Mouse (Mus musculus): Measurements from ENCODE around the gene Ank3. TPM values are rescaled to one million over a fixed set of nuclear protein-coding genes. Genes with fewer than 3 reads are reported as not detected.
A peak's percentile ranks its signal among the peaks of the same experiment; 100 is the strongest.
"Not testable (repeated sequence)": the region's sequence is repeated elsewhere in the genome, so short reads cannot be mapped to it uniquely, and the experiment has no call there.

Ank3 gene
- polyA plus RNA-seq, 1 experiment from 2014 or later = 10.0 TPM

- Histone ChIP-seq H3K36me3 (no peaks in the 10 kb centered on the region), H3K4me2 (no peak overlapping the region), H3K4me1 (peaks cover 18% of the 10 kb centered on the region), H3K9ac (no peak overlapping the region), H3K4me3 (no peak overlapping the region), H3K9me3 (replicated peaks) (no peaks in the 10 kb centered on the region), H3K27ac (no peak overlapping the region), H3K27me3 (replicated peaks) (no peaks in the 10 kb centered on the region)
- ATAC-seq = no peak
- 69% methylated on average over 11 of the region's 11 CpGs for WGBS (ENCODE audit: insufficient replicate concordance)
These were observed 491.9 kb downstream of the Ank3 start for GRCm38 (mm10) chr10:69890389-69890985.

GRCm38 (mm10) chr10:69892162-69892561 lies 493.6 kb downstream of the Ank3 start:
- H3K36me3 ChIP-seq = no peaks in the 10 kb centered on the region
- H3K9ac ChIP-seq = no peak overlapping the region
- no peak overlapping the region for H3K27ac ChIP-seq
- H3K9me3 ChIP-seq (replicated peaks) = no peaks in the 10 kb centered on the region
- peaks cover 18% of the 10 kb centered on the region for H3K4me1 ChIP-seq
- H3K27me3 ChIP-seq (replicated peaks) = no peaks in the 10 kb centered on the region
- 88% methylated on average over 18 of the region's 18 CpGs for WGBS (ENCODE audit: insufficient replicate concordance)
- H3K4me2 ChIP-seq = no peak overlapping the region
- ATAC-seq = no peak
- H3K4me3 ChIP-seq = no peak overlapping the region

GRCm38 (mm10) chr10:69895606-69896005 lies 497.0 kb downstream of the Ank3 start:
- no peak overlapping the region for H3K27ac ChIP-seq
- H3K9me3 ChIP-seq (replicated peaks) = no peaks in the 10 kb centered on the region
- H3K4me2 ChIP-seq = no peak overlapping the region
- no peaks in the 10 kb centered on the region for H3K36me3 ChIP-seq
- 66% methylated on average over 9 of the region's 9 CpGs for WGBS (ENCODE audit: insufficient replicate concordance)
- peaks cover 11% of the 10 kb centered on the region for H3K4me1 ChIP-seq
- peaks cover 4% of the 10 kb centered on the region; the same call in 1 of the 2 replicates for H3K27me3 ChIP-seq (replicated peaks)
- ATAC-seq = no peak
- no peak overlapping the region for H3K4me3 ChIP-seq
- no peak overlapping the region for H3K9ac ChIP-seq

GRCm38 (mm10) chr10:69897927-69898326 lies 499.4 kb downstream of the Ank3 start:
- peaks cover 11% of the 10 kb centered on the region for H3K4me1 ChIP-seq
- H3K4me3 ChIP-seq = no peak overlapping the region
- H3K27ac ChIP-seq = no peak overlapping the region
- H3K36me3 ChIP-seq = no peaks in the 10 kb centered on the region
- no peak overlapping the region for H3K4me2 ChIP-seq
- ATAC-seq = no peak
- H3K9ac ChIP-seq = no peak overlapping the region
- H3K9me3 ChIP-seq (replicated peaks) = no peaks in the 10 kb centered on the region
- 68% methylated on average over 5 of the region's 5 CpGs for WGBS (ENCODE audit: insufficient replicate concordance)
- H3K27me3 ChIP-seq (replicated peaks) = peaks cover 4% of the 10 kb centered on the region; the same call in 1 of the 2 replicates

DNA sequence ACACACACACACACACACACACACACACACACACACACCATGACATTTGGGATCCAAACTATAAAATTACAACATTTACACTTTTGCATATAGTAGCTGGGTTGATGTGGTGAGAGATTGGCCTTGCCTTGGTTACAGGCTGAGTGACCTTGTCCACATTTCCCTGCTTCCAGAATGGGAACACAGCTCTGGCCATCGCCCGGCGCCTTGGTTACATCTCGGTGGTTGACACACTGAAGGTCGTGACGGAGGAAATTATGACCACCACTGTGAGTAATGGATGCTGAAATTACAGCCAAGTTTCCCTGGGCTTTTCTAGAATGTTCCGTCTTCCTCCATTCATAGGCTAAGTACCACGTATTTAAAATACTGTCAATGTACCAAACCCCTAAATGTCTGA lies 500.2 kb downstream of the Ank3 start:
- peaks cover 11% of the 10 kb centered on the region for H3K4me1 ChIP-seq
- no peak overlapping the region for H3K27ac ChIP-seq
- H3K4me3 ChIP-seq = no peak overlapping the region
- H3K36me3 ChIP-seq = no peaks in the 10 kb centered on the region
- WGBS (ENCODE audit: insufficient replicate concordance) = 79% methylated on average over 8 of the region's 8 CpGs
- no peak overlapping the region for H3K4me2 ChIP-seq
- no peak overlapping the region for H3K9ac ChIP-seq
- no peak for ATAC-seq
- H3K27me3 ChIP-seq (replicated peaks) = peaks cover 4% of the 10 kb centered on the region; the same call in 1 of the 2 replicates
- no peaks in the 10 kb centered on the region for H3K9me3 ChIP-seq (replicated peaks)

DNA sequence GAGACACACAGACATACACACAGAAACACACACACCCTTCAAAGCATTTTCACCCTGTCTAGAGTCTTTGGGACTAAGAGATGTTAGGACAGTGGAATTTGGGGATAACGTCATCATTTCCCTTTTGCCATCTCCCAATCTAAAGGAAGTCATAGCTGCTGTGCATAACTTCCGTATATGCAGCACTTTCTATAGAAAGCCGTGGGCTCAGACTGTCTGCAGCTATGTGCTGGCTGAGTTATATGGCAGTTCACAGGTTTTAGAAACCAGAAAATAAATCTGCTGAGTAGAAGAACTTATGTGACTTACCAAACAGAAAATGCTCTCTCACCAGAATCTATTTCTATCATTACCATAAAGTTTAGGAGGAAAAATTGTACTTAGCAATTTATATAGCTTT lies 501.2 kb downstream of the Ank3 start:
- H3K9me3 ChIP-seq (replicated peaks) = no peaks in the 10 kb centered on the region
- no peak overlapping the region for H3K27ac ChIP-seq
- H3K27me3 ChIP-seq (replicated peaks) = peaks cover 4% of the 10 kb centered on the region; the same call in 1 of the 2 replicates
- no peak for ATAC-seq
- 63% methylated on average over 3 of the region's 3 CpGs for WGBS (ENCODE audit: insufficient replicate concordance)
- H3K36me3 ChIP-seq = no peaks in the 10 kb centered on the region
- no peak overlapping the region for H3K9ac ChIP-seq
- no peak overlapping the region for H3K4me3 ChIP-seq
- H3K4me1 ChIP-seq = peaks cover 16% of the 10 kb centered on the region
- no peak overlapping the region for H3K4me2 ChIP-seq

GRCm38 (mm10) chr10:69902024-69902423 lies 503.5 kb downstream of the Ank3 start:
- no peaks in the 10 kb centered on the region for H3K36me3 ChIP-seq
- no peak overlapping the region for H3K4me2 ChIP-seq
- WGBS (ENCODE audit: insufficient replicate concordance) = 81% methylated on average over 6 of the region's 6 CpGs
- no peak overlapping the region for H3K4me3 ChIP-seq
- peaks cover 4% of the 10 kb centered on the region; the same call in 1 of the 2 replicates for H3K27me3 ChIP-seq (replicated peaks)
- H3K9me3 ChIP-seq (replicated peaks) = no peaks in the 10 kb centered on the region
- H3K27ac ChIP-seq = no peak overlapping the region
- H3K9ac ChIP-seq = no peak overlapping the region
- ATAC-seq = no peak
- peaks cover 23% of the 10 kb centered on the region for H3K4me1 ChIP-seq

GRCm38 (mm10) chr10:69904321-69904720 lies 505.7 kb downstream of the Ank3 start:
- peak overlapping the region; percentile 41 for H3K4me2 ChIP-seq
- H3K27ac ChIP-seq = peak overlapping the region; percentile 15; the same call in 1 of the 2 replicates
- no peaks in the 10 kb centered on the region for H3K36me3 ChIP-seq
- WGBS (ENCODE audit: insufficient replicate concordance) = 18% methylated on average over 10 of the region's 10 CpGs
- no peak overlapping the region for H3K9ac ChIP-seq
- H3K27me3 ChIP-seq (replicated peaks) = peaks cover 4% of the 10 kb centered on the region; the same call in 1 of the 2 replicates
- H3K4me1 ChIP-seq = peaks cover 46% of the 10 kb centered on the region
- H3K9me3 ChIP-seq (replicated peaks) = no peaks in the 10 kb centered on the region
- ATAC-seq = no peak
- no peak overlapping the region for H3K4me3 ChIP-seq

GRCm38 (mm10) chr10:69907795-69908764 lies 509.5 kb downstream of the Ank3 start:
- ATAC-seq = peak; percentile 97
- Histone ChIP-seq H3K9ac (no peak overlapping the region; the same call in 1 of the 2 replicates), H3K4me1 (peaks cover 78% of the 10 kb centered on the region), H3K27ac (peak overlapping the region; percentile 98), H3K36me3 (no peaks in the 10 kb centered on the region), H3K4me3 (peak overlapping the region; percentile 20; the same call in 1 of the 2 replicates), H3K9me3 (replicated peaks) (no peaks in the 10 kb centered on the region), H3K27me3 (replicated peaks) (no peaks in the 10 kb centered on the region; the same call in 1 of the 2 replicates), H3K4me2 (peak overlapping the region; percentile 62)
- 40% methylated on average over 12 of the region's 12 CpGs for WGBS (ENCODE audit: insufficient replicate concordance)

GRCm38 (mm10) chr10:69909856-69910255 lies 511.3 kb downstream of the Ank3 start:
- 54% methylated on average over 4 of the region's 4 CpGs for WGBS (ENCODE audit: insufficient replicate concordance)
- H3K9me3 ChIP-seq (replicated peaks) = no peaks in the 10 kb centered on the region
- H3K27ac ChIP-seq = peak overlapping the region; percentile 98
- H3K27me3 ChIP-seq (replicated peaks) = peaks cover 7% of the 10 kb centered on the region; the same call in 1 of the 2 replicates
- H3K9ac ChIP-seq = peak overlapping the region; percentile 70
- H3K4me3 ChIP-seq = peak overlapping the region; percentile 27
- H3K36me3 ChIP-seq = no peaks in the 10 kb centered on the region
- ATAC-seq = peak; percentile 23
- H3K4me1 ChIP-seq = peaks cover 65% of the 10 kb centered on the region
- peak overlapping the region; percentile 62 for H3K4me2 ChIP-seq

DNA sequence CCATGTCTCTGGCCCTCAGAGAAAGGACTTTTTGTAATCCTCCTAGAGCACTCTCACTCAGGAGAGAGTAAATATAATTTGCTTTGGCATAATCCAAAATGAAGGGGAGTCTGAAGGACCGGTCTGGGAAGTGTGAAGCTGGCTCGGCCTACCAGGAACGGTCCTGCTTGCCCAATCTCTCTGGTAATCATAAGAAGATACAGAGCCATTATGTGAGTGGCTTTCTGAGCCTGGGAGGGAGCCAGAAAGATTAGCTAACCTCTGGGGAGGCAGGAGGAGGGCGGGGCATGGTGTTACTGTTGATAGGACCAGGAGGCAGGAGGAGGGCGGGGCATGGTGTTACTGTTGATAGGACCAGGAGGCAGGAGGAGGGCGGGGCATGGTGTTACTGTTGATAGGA lies 511.7 kb downstream of the Ank3 start:
- Histone ChIP-seq H3K4me3 (peak overlapping the region; percentile 27), H3K27ac (peak overlapping the region; percentile 98), H3K4me2 (peak overlapping the region; percentile 62), H3K4me1 (peaks cover 64% of the 10 kb centered on the region), H3K9ac (peak overlapping the region; percentile 70)
- H3K36me3 ChIP-seq; H3K27me3 ChIP-seq (replicated peaks); H3K9me3 ChIP-seq (replicated peaks): not testable (repeated sequence)
- WGBS (ENCODE audit: insufficient replicate concordance) = 6% methylated on average over 5 of the region's 6 CpGs
- ATAC-seq = peak; percentile 80

- H3K27me3 ChIP-seq (replicated peaks); H3K36me3 ChIP-seq; ATAC-seq; H3K9me3 ChIP-seq (replicated peaks): not testable (repeated sequence)
- Histone ChIP-seq H3K4me1 (peaks cover 64% of the 10 kb centered on the region), H3K9ac (peak overlapping the region; percentile 60), H3K27ac (peak overlapping the region; percentile 79), H3K4me2 (peak overlapping the region; percentile 63), H3K4me3 (peak overlapping the region; percentile 29)
- WGBS (ENCODE audit: insufficient replicate concordance) = 18% methylated on average over 6 of the region's 7 CpGs
These were observed 512.2 kb downstream of the Ank3 start for GRCm38 (mm10) chr10:69910726-69911125.
